Mouse (Mus musculus) liver, embryonic 14.5 days (tissue): ENCODE measurements around the gene Rmdn2.

Experiments
- CTCF ChIP-seq: IDR thresholded peaks from 2 replicates; pipeline ENCODE4 v1.5.1; 2016; ENCODE audit warnings: antibody characterized with exemption, low read depth, control low read depth
- EP300 ChIP-seq: IDR thresholded peaks from 2 replicates; pipeline ENCODE4 v1.6.1; 2016; ENCODE audit warnings: antibody characterized with exemption, low read depth

DNA sequence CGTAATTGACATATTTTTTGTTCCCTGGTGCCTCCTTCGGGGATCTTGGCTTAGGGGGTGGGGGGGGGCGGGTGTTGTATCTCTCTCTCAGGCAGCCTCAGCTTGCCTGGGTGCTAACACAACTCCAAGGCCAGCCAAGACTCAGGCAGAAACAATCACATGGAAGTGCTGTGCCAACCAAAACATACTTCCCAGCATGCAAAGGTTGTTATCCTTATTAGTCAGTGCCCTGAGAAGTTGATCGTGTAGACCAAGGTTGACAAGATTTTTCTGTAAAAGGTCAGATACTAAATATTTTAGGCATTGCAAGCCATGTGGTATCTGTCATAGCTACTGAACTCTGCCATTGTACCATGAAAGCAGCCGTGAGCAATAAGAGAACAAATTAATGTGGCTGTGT, 89.2 kb downstream of the Rmdn2 start:
- no peak for TF ChIP-seq CTCF
- no peak for TF ChIP-seq EP300
